Mouse (Mus musculus): ENCODE measurements around the gene Acap2.

GRCm38 (mm10) chr16:31248717-31249116 is 47.7 kb upstream of the Acap2 start:
- no peak for TF ChIP-seq CTCF (IDR thresholded peaks at IDR 0.05; ENCODE audit: low read depth, low read length)
- TF ChIP-seq EP300 (IDR thresholded peaks at IDR 0.05; ENCODE audit: insufficient read depth, low read depth, low read length): no peak
- TF ChIP-seq POLR2A (IDR thresholded peaks at IDR 0.05; ENCODE audit: insufficient read depth, low read length): no peak
